Mouse (Mus musculus) midbrain, embryonic 10.5 days (tissue): ENCODE measurements around the gene Ddx47. TPM values are rescaled to one million over a fixed set of nuclear protein-coding genes. Genes with fewer than 3 reads are reported as not detected.

Experiments used
- DNase-seq: peaks from one replicate; pipeline ENCODE4 v3.0.0-alpha.2; 2017; ENCODE audit warnings: low spot score
- H3K27ac ChIP-seq: fragments of 300-500 bp; sonication (generic); replicated peaks from 2 replicates; pipeline ENCODE4 v1.5.1; 2016; ENCODE audit warnings: mild to moderate bottlenecking
- H3K27me3 ChIP-seq: fragments of 300-500 bp; sonication (generic); 2 replicates; pipeline ENCODE4 v1.6.1; 2016; ENCODE audit warnings: low read depth, mild to moderate bottlenecking; ENCODE audit not compliant: poor library complexity, severe bottlenecking
- H3K36me3 ChIP-seq: fragments of 300-500 bp; sonication (generic); 2 replicates; pipeline ENCODE4 v1.6.1; 2016; ENCODE audit warnings: mild to moderate bottlenecking, moderate library complexity
- H3K4me1 ChIP-seq: fragments of 300-500 bp; sonication (generic); 2 replicates; pipeline ENCODE4 v1.6.1; 2016
- H3K4me3 ChIP-seq: fragments of 300-500 bp; sonication (generic); 2 replicates; pipeline ENCODE4 v1.5.1; 2016; ENCODE audit warnings: mild to moderate bottlenecking, moderate library complexity
- H3K9me3 ChIP-seq: fragments of 300-500 bp; sonication (generic); replicated peaks from 2 replicates; pipeline ENCODE4 v1.6.1; 2016; ENCODE audit warnings: mild to moderate bottlenecking
- WGBS: fragments of 180-500 bp; shearing (Covaris S2); methylation state at CpG from one replicate; pipeline ENCODE4 v1.1.7; 2016; 5-methylcytosine and 5-hydroxymethylcytosine counted together
- polyA plus RNA-seq: library from polyadenylated mRNA; unstranded; fragments of >200 nt; fragmentation: Nextera tagmentation; extraction: Ambion mirVana; gene quantifications from 2 replicates; pipeline ENCODE4 v1.2.1, GENCODE M21; 2016

Ddx47 gene
- polyA plus RNA-seq, 1 experiment from 2014 or later = 108 TPM

DNA sequence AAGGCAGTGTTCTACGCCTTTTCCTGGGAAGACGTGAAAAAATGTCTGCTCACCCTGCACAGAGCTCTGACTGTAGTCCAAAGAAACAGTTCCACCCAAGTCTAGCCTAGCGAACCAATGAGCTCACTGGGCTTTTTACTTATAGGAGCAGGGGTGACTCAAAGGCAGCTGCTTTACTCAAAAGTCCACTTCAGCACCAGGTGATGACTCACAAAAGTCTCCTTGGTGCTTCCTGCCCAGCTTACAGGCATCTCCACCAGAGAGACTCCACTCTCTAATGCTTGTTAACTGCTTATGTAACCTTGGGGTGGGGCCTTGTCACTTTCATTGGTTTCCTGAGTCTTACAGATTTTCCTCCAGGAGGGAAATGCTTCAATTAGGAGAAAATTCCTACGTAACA is 49.3 kb downstream of the Ddx47 start:
- 93% methylated on average over 4 of the region's 4 CpGs for whole genome bisulfite sequencing

DNA sequence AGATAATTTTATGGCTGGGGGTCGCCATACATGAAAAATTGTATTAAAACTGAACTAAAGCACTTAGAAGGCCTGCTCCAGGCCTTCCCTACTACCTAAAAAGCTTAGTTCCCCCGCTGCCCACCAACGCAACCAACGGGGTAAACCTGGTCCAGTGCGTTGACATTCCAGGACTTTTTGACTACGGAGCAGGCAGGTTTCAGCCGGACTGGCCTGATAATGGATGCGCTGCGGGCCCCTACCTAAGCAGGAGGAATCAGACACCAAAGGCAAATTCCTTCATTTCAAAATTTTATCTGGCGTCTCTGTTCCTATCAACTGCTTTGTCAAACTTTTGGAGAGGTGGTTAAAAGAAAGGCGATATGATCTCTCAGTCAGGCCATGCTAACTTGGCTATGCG is 53.2 kb downstream of the Ddx47 start:
- Histone ChIP-seq H3K4me3 (0 out of 2 replicates have a peak overlapping the region, but pooled peaks have one; percentile 61), H3K9me3 (no peaks in the 10 kb centered on the region), H3K27me3 (peaks cover 41% of the 10 kb centered on the region), H3K36me3 (no peaks in the 10 kb centered on the region), H3K4me1 (peaks cover 34% of the 10 kb centered on the region), H3K27ac (no peak overlapping the region)
- DNase-seq = no peak
- WGBS = 62% methylated on average over 12 of the region's 12 CpGs

More for the DNA sequence above, 49.3 kb downstream of the Ddx47 start:
- no peak for DNase-seq
- no peaks in the 10 kb centered on the region for H3K36me3 ChIP-seq
- H3K27ac ChIP-seq = no peak overlapping the region
- no peak overlapping the region for H3K4me3 ChIP-seq
- H3K4me1 ChIP-seq = peaks cover 13% of the 10 kb centered on the region
- H3K9me3 ChIP-seq = no peaks in the 10 kb centered on the region
- H3K27me3 ChIP-seq = peaks cover 28% of the 10 kb centered on the region

DNA sequence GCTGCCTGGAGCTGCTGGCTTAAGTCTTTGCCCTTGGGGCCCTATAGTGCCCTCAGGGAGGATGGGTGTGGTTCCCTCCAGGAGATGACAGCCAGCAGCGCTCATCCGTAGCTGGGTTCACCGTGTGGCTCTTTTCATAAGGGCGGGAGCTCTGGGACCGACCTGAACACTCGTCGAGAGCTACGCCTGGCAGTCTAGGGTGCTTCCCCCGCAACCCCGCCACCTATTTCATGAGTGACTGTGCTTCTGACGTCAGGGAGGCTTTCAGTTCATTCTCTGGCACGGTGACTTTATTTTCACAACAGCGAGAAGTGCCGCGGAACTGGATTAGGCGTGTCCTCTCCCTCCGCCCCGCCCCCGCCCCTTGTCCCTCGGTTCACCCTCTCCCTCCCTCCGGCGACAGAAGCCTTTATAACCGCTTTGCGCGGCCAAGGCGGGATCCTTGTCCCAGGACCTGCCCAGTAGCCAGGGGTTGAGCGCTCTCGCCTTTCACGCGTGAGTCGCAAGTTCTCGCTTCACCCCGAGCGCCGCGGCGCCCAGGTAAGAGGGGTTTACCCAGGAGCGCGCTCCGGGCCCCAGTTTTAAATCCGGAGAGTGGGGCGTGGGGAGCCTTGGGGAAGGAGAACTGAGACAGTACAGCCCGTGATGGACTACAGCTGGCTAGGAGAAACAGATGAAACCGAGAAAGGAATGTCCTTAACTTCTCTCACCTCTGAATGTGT is 54.0 kb downstream of the Ddx47 start, which contains the start of gene Gprc5a:
Gene Gprc5a, plus strand, starts transcription at position 416 of the 722 bp plus-strand sequence.
- H3K4me3 ChIP-seq = peak within 1 kb of the TSS; percentile 61
- H3K9me3 ChIP-seq = no peaks in the 10 kb centered on the region
- H3K27me3 ChIP-seq = peaks cover 41% of the 10 kb centered on the region
- H3K27ac ChIP-seq = peak within 1 kb of the TSS; percentile 79
- DNase-seq = peak; percentile 66
- WGBS = under 1% methylated on average over 44 of the region's 44 CpGs
- peaks cover 34% of the 10 kb centered on the region for H3K4me1 ChIP-seq
- H3K36me3 ChIP-seq = no peaks in the 10 kb centered on the region

DNA sequence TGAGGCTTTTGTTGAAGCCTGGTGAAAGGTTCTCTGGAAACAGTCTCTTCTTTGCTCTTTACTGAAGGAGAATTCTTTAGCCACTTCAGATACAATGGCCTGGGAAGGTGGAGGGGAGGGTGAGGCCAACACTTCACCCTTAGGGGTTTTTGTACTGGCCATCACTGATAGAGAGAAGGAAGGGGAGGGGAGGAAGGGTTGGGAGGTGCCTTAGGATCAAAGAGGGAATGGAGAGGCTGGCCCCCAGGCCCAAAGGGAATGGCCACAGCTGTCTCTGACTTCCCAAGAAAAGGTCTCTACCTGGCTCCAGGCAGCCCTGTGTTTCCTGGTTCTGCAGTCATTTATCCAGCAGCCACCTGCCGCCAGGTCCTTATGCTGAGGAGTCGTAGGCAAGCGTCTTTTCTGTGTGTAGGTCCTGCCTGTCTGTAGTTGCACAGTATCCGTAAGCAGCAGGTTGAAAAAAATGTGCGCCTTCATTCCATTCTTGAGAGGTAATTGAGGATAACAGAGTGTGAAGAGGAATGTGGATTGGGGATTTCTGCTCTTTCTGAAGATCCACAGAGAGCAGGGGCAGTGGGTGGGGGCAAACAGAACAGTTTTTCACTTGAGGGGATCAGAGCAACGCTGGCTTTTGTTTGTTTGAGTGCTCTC is 55.5 kb downstream of the Ddx47 start:
- H3K27me3 ChIP-seq = peaks cover 41% of the 10 kb centered on the region
- DNase-seq = peak; percentile 24

DNA sequence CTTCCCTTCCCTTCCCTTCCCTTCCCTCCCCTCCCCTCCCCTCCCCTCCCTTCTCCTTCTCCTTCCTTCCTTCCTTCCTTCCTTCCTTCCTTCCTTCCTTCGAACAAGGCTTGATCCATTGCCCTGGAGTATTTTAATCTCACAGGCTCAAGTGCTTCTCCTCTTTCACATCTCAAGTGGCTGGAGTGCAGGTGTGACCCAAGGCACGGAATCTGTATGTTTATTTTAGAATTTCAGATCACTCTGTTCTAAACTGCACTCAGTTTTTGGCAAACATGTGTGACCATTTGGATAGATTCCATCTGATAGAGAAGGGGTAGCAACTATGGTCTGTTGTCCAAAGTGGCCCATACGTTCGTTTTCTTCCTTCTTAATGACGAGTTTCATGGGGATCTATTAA is 56.8 kb downstream of the Ddx47 start:
- H3K4me3 ChIP-seq = no peak overlapping the region
- H3K9me3 ChIP-seq = no peaks in the 10 kb centered on the region
- WGBS = 88% methylated on average over 5 of the region's 5 CpGs
- H3K36me3 ChIP-seq = no peaks in the 10 kb centered on the region
- peaks cover 38% of the 10 kb centered on the region for H3K27me3 ChIP-seq
- H3K4me1 ChIP-seq = peaks cover 38% of the 10 kb centered on the region
- no peak overlapping the region for H3K27ac ChIP-seq
- DNase-seq = no peak

More for the DNA sequence above, 55.5 kb downstream of the Ddx47 start:
- Histone ChIP-seq H3K4me3 (peak overlapping the region; percentile 27), H3K9me3 (no peaks in the 10 kb centered on the region), H3K27ac (peak overlapping the region; percentile 69), H3K36me3 (no peaks in the 10 kb centered on the region), H3K4me1 (peaks cover 38% of the 10 kb centered on the region)
- 18% methylated on average over 6 of the region's 6 CpGs for WGBS

DNA sequence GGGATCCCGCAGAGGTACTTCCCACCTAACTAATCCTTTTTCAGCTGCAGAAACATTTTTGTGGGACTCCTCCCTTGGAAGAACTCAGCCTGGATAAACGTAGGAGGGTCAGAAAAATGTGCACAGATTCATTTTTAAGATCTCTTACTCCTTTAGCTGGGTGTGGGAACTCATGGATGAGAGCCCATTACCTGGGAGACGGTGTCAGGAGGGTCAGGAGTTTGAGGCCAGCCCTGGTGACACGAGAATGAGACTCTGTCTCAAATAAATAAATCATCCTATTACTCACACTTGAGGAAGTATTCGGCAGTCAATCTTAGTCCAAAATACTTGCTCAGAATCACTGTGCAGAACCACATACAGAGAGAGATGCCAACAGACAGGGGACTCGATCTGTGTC is 58.4 kb downstream of the Ddx47 start:
- Histone ChIP-seq H3K4me3 (no peak overlapping the region), H3K4me1 (peaks cover 35% of the 10 kb centered on the region), H3K9me3 (no peaks in the 10 kb centered on the region), H3K27ac (no peak overlapping the region), H3K36me3 (no peaks in the 10 kb centered on the region), H3K27me3 (peaks cover 22% of the 10 kb centered on the region)
- no peak for DNase-seq
- 80% methylated on average over 6 of the region's 6 CpGs for WGBS

- H3K4me1 ChIP-seq = peaks cover 30% of the 10 kb centered on the region
- no peak for DNase-seq
- no peak overlapping the region for H3K27ac ChIP-seq
- no peak overlapping the region for H3K4me3 ChIP-seq
- H3K36me3 ChIP-seq = no peaks in the 10 kb centered on the region
- no peaks in the 10 kb centered on the region for H3K9me3 ChIP-seq
- 91% methylated on average over 2 of the region's 2 CpGs for WGBS
- peaks cover 17% of the 10 kb centered on the region for H3K27me3 ChIP-seq
Observed at GRCm38 (mm10) chr6:135070347-135070746, 58.9 kb downstream of the Ddx47 start.

Other genes with a start within 250 kb of the Ddx47 start
- 14.2 and 16.6 TPM in 2 replicates for gene Dusp16, start 219.0 kb upstream of the Ddx47 start, polyA plus RNA-seq
- gene Crebl2, start 181.5 kb upstream of the Ddx47 start, polyA plus RNA-seq = 1.0 and 1.3 TPM in 2 replicates
- 32.3 and 37.7 TPM in 2 replicates for gene Gpr19, start 113.0 kb upstream of the Ddx47 start, polyA plus RNA-seq
- gene Cdkn1b, start 91.2 kb upstream of the Ddx47 start, polyA plus RNA-seq = 15.5 and 20.9 TPM in 2 replicates
- 2.5 and 2.8 TPM in 2 replicates for gene Apold1, start 29.9 kb upstream of the Ddx47 start, polyA plus RNA-seq
- 3.3 and 3.5 TPM in 2 replicates for gene Gprc5a, start 54.0 kb downstream of the Ddx47 start, polyA plus RNA-seq
- gene Gprc5d, start 106.7 kb downstream of the Ddx47 start, polyA plus RNA-seq = not detected in 2 replicates
- 21.7 and 29.5 TPM in 2 replicates for gene Fam234b, start 186.4 kb downstream of the Ddx47 start, polyA plus RNA-seq
- 4.8 and 5.2 TPM in 2 replicates for gene Hebp1, start 186.4 kb downstream of the Ddx47 start, polyA plus RNA-seq
- 0.09 and 0.47 TPM in 2 replicates for gene Gsg1, start 242.7 kb downstream of the Ddx47 start, polyA plus RNA-seq